14 mouse cellular contexts compared by ENCODE assay signal in the genomic region with DNA sequence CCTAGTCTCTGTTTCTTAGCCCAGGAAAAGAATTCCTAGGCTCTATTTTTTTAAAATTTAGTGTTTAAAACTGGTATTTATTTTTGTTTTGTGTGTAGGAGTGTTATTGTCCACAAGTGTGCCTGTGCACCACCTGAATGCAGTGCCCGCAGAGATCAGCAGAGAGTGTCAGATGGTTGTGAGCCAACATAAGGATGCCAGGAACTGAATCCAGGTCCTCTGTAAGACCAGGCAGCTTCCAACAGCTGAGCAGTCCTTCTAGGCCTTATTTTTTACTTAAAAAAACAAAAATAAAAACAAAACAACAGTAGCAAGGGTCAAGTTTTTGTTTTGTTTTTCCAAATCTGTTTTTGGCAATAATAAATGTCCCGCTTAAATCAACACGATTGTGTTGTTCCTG.
DNase-seq lines count a peak whose midpoint lies in the region; ATAC-seq and TF ChIP-seq lines count a peak whose summit lies in the region.
"Had no signal": no experiment of that assay in that cellular context is flagged by ENCODE, and none has a peak within 500 bp of the region (broad histone marks: within the 10 kb centered on the region; RNA-seq: fewer than 3 reads in every experiment).

No protein-coding gene starts in this region.

- 72% methylated on average over 3 of the region's 3 CpGs for WGBS in forebrain, embryonic 12.5 days
- 56% methylated on average over 3 of the region's 3 CpGs for WGBS in forebrain, embryonic 15.5 days
- WGBS in lung, postnatal 0 days: 77% methylated on average over 3 of the region's 3 CpGs

- H3K9ac ChIP-seq in forebrain, embryonic 12.5 days: no peak overlapping the region
- H3K9ac ChIP-seq in forebrain, embryonic 15.5 days (replicated peaks): no peak overlapping the region
- H3K9ac ChIP-seq in lung, postnatal 0 days (replicated peaks; ENCODE audit: low read depth): no peak overlapping the region
- H3K9ac ChIP-seq: heart, embryonic 13.5 days; hindbrain, embryonic 13.5 days; intestine, embryonic 15.5 days had no signal

- H3K36me3 ChIP-seq in forebrain, embryonic 12.5 days (replicated peaks): no peaks in the 10 kb centered on the region
- no peaks in the 10 kb centered on the region for H3K36me3 ChIP-seq in forebrain, embryonic 15.5 days
- H3K36me3 ChIP-seq in lung, postnatal 0 days (ENCODE audit: insufficient read depth, low read length): no peaks in the 10 kb centered on the region
- H3K36me3 ChIP-seq: heart, embryonic 13.5 days; hindbrain, embryonic 13.5 days; intestine, embryonic 15.5 days had no signal

- DNase-seq in layer of hippocampus, adult 2 months (ENCODE audit: low spot score in 2 of 2): no peak
- no peak for DNase-seq in layer of hippocampus, postnatal 10 days (ENCODE audit: low spot score in 2 of 2)
- DNase-seq in lung, postnatal 0 days (ENCODE audit: low spot score): no peak
- DNase-seq in lung, postnatal 36 days: no peak
- no peak for DNase-seq in ovary, postnatal 10 days (ENCODE audit: low spot score)
- DNase-seq: adrenal gland, postnatal 14 days; cerebellum, postnatal 10 days; gastrocnemius, postnatal 14 days; heart, postnatal 4 days had no signal

- no peak overlapping the region for H3K27ac ChIP-seq in forebrain, embryonic 12.5 days
- H3K27ac ChIP-seq in forebrain, embryonic 15.5 days (replicated peaks): no peak overlapping the region
- H3K27ac ChIP-seq in layer of hippocampus, adult 2 months: peak overlapping the region; percentile 46
- H3K27ac ChIP-seq in lung, postnatal 0 days (ENCODE audit: low read length): 0 out of 2 replicates have a peak overlapping the region, but pooled peaks have one; percentile 0
- H3K27ac ChIP-seq: heart, embryonic 13.5 days; intestine, embryonic 15.5 days had no signal

- no peaks in the 10 kb centered on the region for H3K9me3 ChIP-seq in forebrain, embryonic 12.5 days
- H3K9me3 ChIP-seq in forebrain, embryonic 15.5 days: no peaks in the 10 kb centered on the region
- no peaks in the 10 kb centered on the region for H3K9me3 ChIP-seq in lung, postnatal 0 days (ENCODE audit: low read length)
- H3K9me3 ChIP-seq: heart, embryonic 13.5 days; hindbrain, embryonic 13.5 days; intestine, embryonic 15.5 days had no signal

- peaks cover 48% of the 10 kb centered on the region for H3K4me1 ChIP-seq in forebrain, embryonic 12.5 days
- H3K4me1 ChIP-seq in forebrain, embryonic 15.5 days: peaks cover 27% of the 10 kb centered on the region
- peaks cover 8% of the 10 kb centered on the region; the same call in 1 of the 2 replicates for H3K4me1 ChIP-seq in lung, postnatal 0 days (ENCODE audit: insufficient read depth, low read depth, low read length)

- TF ChIP-seq EP300 in lung, postnatal 0 days (IDR thresholded peaks at IDR 0.05): no peak

- no peak for ATAC-seq in forebrain, embryonic 12.5 days (ENCODE audit: low FRiP score)
- ATAC-seq in forebrain, embryonic 15.5 days (replicated peaks): no peak
- ATAC-seq in lung, postnatal 0 days: no peak
- ATAC-seq: intestine, embryonic 15.5 days had no signal

- TF ChIP-seq CTCF in layer of hippocampus, adult 2 months (conservative IDR thresholded peaks at IDR 0.05): no peak
- no peak for TF ChIP-seq CTCF in lung, postnatal 0 days (IDR thresholded peaks at IDR 0.05)

- H3K4me3 ChIP-seq in forebrain, embryonic 12.5 days (replicated peaks): no peak overlapping the region
- no peak overlapping the region for H3K4me3 ChIP-seq in forebrain, embryonic 15.5 days
- no peak overlapping the region for H3K4me3 ChIP-seq in layer of hippocampus, adult 2 months
- H3K4me3 ChIP-seq in lung, postnatal 0 days (ENCODE audit: low read depth, low read length): no peak overlapping the region
- H3K4me3 ChIP-seq: heart, embryonic 13.5 days; hindbrain, embryonic 13.5 days; intestine, embryonic 15.5 days had no signal

- peaks cover 13% of the 10 kb centered on the region for H3K27me3 ChIP-seq in forebrain, embryonic 12.5 days
- no peaks in the 10 kb centered on the region for H3K27me3 ChIP-seq in forebrain, embryonic 15.5 days
- no peaks in the 10 kb centered on the region for H3K27me3 ChIP-seq in lung, postnatal 0 days (replicated peaks; ENCODE audit: insufficient read depth, low read length)
- H3K27me3 ChIP-seq: heart, embryonic 13.5 days; intestine, embryonic 15.5 days had no signal

- H3K4me2 ChIP-seq in forebrain, embryonic 12.5 days: 0 out of 2 replicates have a peak overlapping the region, but pooled peaks have one; percentile 25
- no peak overlapping the region for H3K4me2 ChIP-seq in forebrain, embryonic 15.5 days (replicated peaks)
- no peak overlapping the region for H3K4me2 ChIP-seq in lung, postnatal 0 days (replicated peaks; ENCODE audit: low read depth, low read length)
- H3K4me2 ChIP-seq: heart, embryonic 13.5 days; hindbrain, embryonic 13.5 days; intestine, embryonic 15.5 days had no signal

Comparison
In these comparisons a context has a peak if more than half of its experiments do, and no peak if none do; other contexts are left out.
1. H3K27ac ChIP-seq: peak in layer of hippocampus, adult 2 months (single experiment) and lung, postnatal 0 days (single experiment); none in forebrain, embryonic 12.5 days (single experiment) and forebrain, embryonic 15.5 days (single experiment).